Mouse (Mus musculus): ENCODE measurements at regions not wholly inside any gene's neighbourhood (a gene's known extent, or its start where the extent isn't known, plus 50 kb on each side); places are given as distances from the start of the nearest gene placed in this dataset.

- DNase-seq = no peak
- Histone ChIP-seq H3K4me2 (ENCODE audit: low read length) (no peak overlapping the region), H3K9me3 (ENCODE audit: control insufficient read depth, low read length) (no peaks in the 10 kb centered on the region), H3K27ac (replicated peaks; ENCODE audit: low read depth, low read length) (no peak overlapping the region), H3K9ac (replicated peaks; ENCODE audit: low read length) (no peak overlapping the region), H3K27me3 (ENCODE audit: control insufficient read depth, insufficient read depth, low read length) (no peaks in the 10 kb centered on the region), H3K36me3 (ENCODE audit: control insufficient read depth, insufficient read depth, low read length) (no peaks in the 10 kb centered on the region), H3K4me3 (replicated peaks; ENCODE audit: low read depth, low read length) (no peak overlapping the region), H3K4me1 (ENCODE audit: control insufficient read depth, insufficient read depth, low read length) (no peaks in the 10 kb centered on the region)
- ATAC-seq (ENCODE audit: low FRiP score, low TSS enrichment) = no peak
- 52% methylated on average over 5 of the region's 5 CpGs for WGBS
Observed at GRCm38 (mm10) chr15:49812885-49813284, 4071.8 kb upstream of the Gm7489 start.

DNA sequence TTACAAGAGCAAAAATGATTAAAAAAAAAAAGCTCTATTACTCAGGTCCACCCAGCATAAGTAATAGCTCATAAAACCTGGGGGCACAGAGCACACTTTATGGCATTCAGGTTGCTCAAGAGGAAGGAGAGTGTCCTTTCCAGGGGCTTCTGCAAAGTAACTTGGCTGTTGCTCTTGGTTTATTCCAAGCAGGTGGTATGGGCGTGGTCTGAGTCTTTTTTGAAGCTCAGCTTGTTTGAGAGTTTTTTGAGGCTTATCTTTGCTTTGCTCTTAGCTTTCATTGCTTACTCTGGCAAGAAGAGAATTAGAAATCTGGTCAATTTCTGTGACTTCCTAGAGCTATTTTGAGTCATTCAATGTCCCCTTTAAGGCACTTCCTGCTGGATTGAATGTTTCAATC, 4024.4 kb upstream of the Gm7489 start:
- DNase-seq (no peak), ATAC-seq (ENCODE audit: low FRiP score, low TSS enrichment) (no peak)
- Histone ChIP-seq H3K36me3 (ENCODE audit: control insufficient read depth, insufficient read depth, low read length) (no peaks in the 10 kb centered on the region), H3K27me3 (ENCODE audit: control insufficient read depth, insufficient read depth, low read length) (no peaks in the 10 kb centered on the region), H3K9me3 (ENCODE audit: control insufficient read depth, low read length) (0 out of 2 replicates have a peak, but pooled peaks cover 2% of the 10 kb centered on the region), H3K4me3 (replicated peaks; ENCODE audit: low read depth, low read length) (no peak overlapping the region), H3K27ac (replicated peaks; ENCODE audit: low read depth, low read length) (no peak overlapping the region), H3K9ac (replicated peaks; ENCODE audit: low read length) (no peak overlapping the region), H3K4me2 (ENCODE audit: low read length) (no peak overlapping the region), H3K4me1 (ENCODE audit: control insufficient read depth, insufficient read depth, low read length) (no peaks in the 10 kb centered on the region)
- WGBS = 83% methylated on average over 1 of the region's 1 CpGs

DNA sequence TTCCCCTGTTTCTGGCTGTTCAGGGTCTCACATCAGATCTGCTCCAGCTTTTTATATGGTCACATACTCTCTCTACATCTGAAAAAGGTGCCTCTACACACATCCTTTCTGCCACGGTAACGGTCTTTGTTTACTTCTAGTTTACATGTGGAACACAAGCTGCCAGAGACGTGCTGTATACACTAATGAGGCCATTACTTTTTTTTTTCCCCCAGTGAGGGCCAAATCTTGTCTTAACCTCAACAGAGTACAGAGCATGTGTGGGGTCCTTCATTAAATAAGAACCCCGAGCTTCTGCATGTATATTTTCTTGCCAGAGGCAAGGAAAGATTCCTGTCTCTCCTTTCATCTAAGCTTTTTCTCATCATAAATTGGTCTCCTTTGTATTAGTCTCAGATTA, 4010.2 kb upstream of the Gm7489 start:
- Histone ChIP-seq H3K4me1 (ENCODE audit: control insufficient read depth, insufficient read depth, low read length) (no peaks in the 10 kb centered on the region), H3K4me3 (replicated peaks; ENCODE audit: low read depth, low read length) (no peak overlapping the region), H3K36me3 (ENCODE audit: control insufficient read depth, insufficient read depth, low read length) (no peaks in the 10 kb centered on the region), H3K27me3 (ENCODE audit: control insufficient read depth, insufficient read depth, low read length) (no peaks in the 10 kb centered on the region), H3K4me2 (ENCODE audit: low read length) (no peak overlapping the region), H3K9ac (replicated peaks; ENCODE audit: low read length) (no peak overlapping the region), H3K27ac (replicated peaks; ENCODE audit: low read depth, low read length) (no peak overlapping the region), H3K9me3 (ENCODE audit: control insufficient read depth, low read length) (no peaks in the 10 kb centered on the region)
- ATAC-seq (ENCODE audit: low FRiP score, low TSS enrichment) (no peak), DNase-seq (peak; percentile 20)
- 51% methylated on average over 4 of the region's 4 CpGs for WGBS

DNA sequence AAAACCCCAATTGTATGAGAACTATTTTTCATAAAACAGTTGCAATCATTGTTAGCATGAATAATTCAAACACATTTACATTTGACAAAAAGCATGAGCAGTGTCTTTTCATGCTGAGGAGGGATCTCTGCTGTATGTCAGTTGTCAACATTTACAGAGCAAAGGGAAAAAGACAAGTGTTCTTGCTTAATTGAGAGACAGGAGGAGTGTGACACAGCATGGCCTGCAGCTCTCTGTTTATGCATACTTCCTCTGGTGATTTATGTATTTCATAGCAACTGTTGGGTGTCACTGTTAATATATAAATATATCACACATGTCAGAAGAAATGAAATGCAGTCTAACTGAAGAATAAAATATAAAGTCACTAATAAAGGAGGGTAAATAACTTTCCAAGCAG, 3998.8 kb upstream of the Gm7489 start:
- Histone ChIP-seq H3K4me3 (replicated peaks; ENCODE audit: low read depth, low read length) (no peak overlapping the region), H3K27ac (replicated peaks; ENCODE audit: low read depth, low read length) (no peak overlapping the region), H3K4me2 (ENCODE audit: low read length) (no peak overlapping the region), H3K36me3 (ENCODE audit: control insufficient read depth, insufficient read depth, low read length) (no peaks in the 10 kb centered on the region), H3K9ac (replicated peaks; ENCODE audit: low read length) (no peak overlapping the region), H3K9me3 (ENCODE audit: control insufficient read depth, low read length) (no peaks in the 10 kb centered on the region), H3K27me3 (ENCODE audit: control insufficient read depth, insufficient read depth, low read length) (no peaks in the 10 kb centered on the region), H3K4me1 (ENCODE audit: control insufficient read depth, insufficient read depth, low read length) (no peaks in the 10 kb centered on the region)
- DNase-seq = no peak
- no peak; the same call in 1 of the 2 replicates for ATAC-seq (ENCODE audit: low FRiP score, low TSS enrichment)

DNA sequence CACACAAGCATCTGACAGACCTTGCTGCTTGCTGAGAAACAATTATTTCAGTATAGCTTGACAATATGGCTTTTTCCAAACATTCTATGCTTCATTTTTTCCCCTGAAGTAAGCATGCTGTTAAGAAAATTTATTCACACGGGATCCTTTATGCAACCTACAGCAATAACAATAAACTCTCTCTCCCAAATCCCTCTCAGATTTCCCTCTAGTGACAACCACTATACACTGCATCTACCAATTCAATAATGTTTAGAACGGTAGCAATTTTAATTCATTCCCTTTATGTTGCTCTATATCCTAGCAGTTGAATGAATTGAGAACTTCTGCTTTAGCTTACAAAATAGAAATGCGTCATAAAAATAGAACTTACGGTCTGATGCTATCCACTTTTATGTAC, 3988.7 kb upstream of the Gm7489 start:
- ATAC-seq (ENCODE audit: low FRiP score, low TSS enrichment) = no peak
- DNase-seq = no peak

DNA sequence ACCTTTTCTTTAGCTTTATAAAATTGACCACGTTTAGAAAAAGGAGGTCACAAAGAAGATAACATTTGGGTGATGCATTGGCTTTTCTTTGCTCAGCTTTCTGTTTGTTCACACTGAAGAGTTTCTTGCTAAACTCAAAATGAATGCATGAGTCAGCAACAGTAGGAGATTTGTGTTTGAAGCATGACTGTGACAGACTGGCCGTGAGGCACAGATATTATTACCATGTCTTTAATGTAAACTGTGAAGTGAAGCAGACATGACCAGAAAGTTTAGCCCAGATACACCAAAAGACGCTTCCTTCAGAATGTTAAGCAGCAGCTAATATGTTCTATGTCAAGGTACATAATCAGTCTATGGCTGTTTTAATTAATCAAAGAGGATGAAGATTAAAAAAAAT, 3985.9 kb upstream of the Gm7489 start:
- Histone ChIP-seq H3K4me2 (ENCODE audit: low read length) (no peak overlapping the region), H3K27ac (replicated peaks; ENCODE audit: low read depth, low read length) (no peak overlapping the region), H3K36me3 (ENCODE audit: control insufficient read depth, insufficient read depth, low read length) (no peaks in the 10 kb centered on the region), H3K4me3 (replicated peaks; ENCODE audit: low read depth, low read length) (no peak overlapping the region), H3K9me3 (ENCODE audit: control insufficient read depth, low read length) (no peaks in the 10 kb centered on the region), H3K9ac (replicated peaks; ENCODE audit: low read length) (no peak overlapping the region), H3K4me1 (ENCODE audit: control insufficient read depth, insufficient read depth, low read length) (no peaks in the 10 kb centered on the region), H3K27me3 (ENCODE audit: control insufficient read depth, insufficient read depth, low read length) (no peaks in the 10 kb centered on the region)
- DNase-seq (no peak), ATAC-seq (ENCODE audit: low FRiP score, low TSS enrichment) (no peak)
- 79% methylated on average over 3 of the region's 3 CpGs for WGBS

More for the DNA sequence above, 3988.7 kb upstream of the Gm7489 start:
- Histone ChIP-seq H3K27ac (replicated peaks; ENCODE audit: low read depth, low read length) (no peak overlapping the region), H3K36me3 (ENCODE audit: control insufficient read depth, insufficient read depth, low read length) (no peaks in the 10 kb centered on the region), H3K4me2 (ENCODE audit: low read length) (no peak overlapping the region), H3K27me3 (ENCODE audit: control insufficient read depth, insufficient read depth, low read length) (no peaks in the 10 kb centered on the region), H3K4me1 (ENCODE audit: control insufficient read depth, insufficient read depth, low read length) (no peaks in the 10 kb centered on the region), H3K9ac (replicated peaks; ENCODE audit: low read length) (no peak overlapping the region), H3K4me3 (replicated peaks; ENCODE audit: low read depth, low read length) (no peak overlapping the region), H3K9me3 (ENCODE audit: control insufficient read depth, low read length) (no peaks in the 10 kb centered on the region)
- WGBS = 73% methylated on average over 4 of the region's 4 CpGs

DNA sequence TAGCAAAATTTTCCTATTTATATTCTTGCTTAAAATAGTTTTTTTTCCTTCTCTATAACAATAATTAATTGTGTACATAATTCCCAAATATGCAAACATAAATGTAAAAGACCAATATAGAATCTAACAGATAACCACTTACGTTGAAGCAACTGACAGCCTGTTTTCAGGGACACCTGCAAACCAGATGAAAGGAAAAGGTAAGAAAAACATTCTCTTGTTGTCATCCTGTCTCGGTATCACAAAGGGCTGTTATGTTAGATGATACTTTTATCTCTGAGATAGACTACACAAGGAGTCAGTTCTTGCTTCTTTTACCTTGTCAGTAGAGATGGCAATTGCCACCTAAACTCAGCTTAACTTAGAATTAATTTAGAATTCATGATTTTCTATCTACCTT, 3984.9 kb upstream of the Gm7489 start:
- Histone ChIP-seq H3K27me3 (ENCODE audit: control insufficient read depth, insufficient read depth, low read length) (no peaks in the 10 kb centered on the region), H3K9ac (replicated peaks; ENCODE audit: low read length) (no peak overlapping the region), H3K4me3 (replicated peaks; ENCODE audit: low read depth, low read length) (no peak overlapping the region), H3K36me3 (ENCODE audit: control insufficient read depth, insufficient read depth, low read length) (no peaks in the 10 kb centered on the region), H3K4me1 (ENCODE audit: control insufficient read depth, insufficient read depth, low read length) (no peaks in the 10 kb centered on the region), H3K27ac (replicated peaks; ENCODE audit: low read depth, low read length) (no peak overlapping the region), H3K4me2 (ENCODE audit: low read length) (no peak overlapping the region), H3K9me3 (ENCODE audit: control insufficient read depth, low read length) (no peaks in the 10 kb centered on the region)
- WGBS = 77% methylated on average over 2 of the region's 2 CpGs
- ATAC-seq (ENCODE audit: low FRiP score, low TSS enrichment) (no peak), DNase-seq (no peak)
